Mouse (Mus musculus) intestine, postnatal 0 days (tissue): Measurements from ENCODE around the gene Ear1. TPM values are rescaled to one million over a fixed set of nuclear protein-coding genes. Genes with fewer than 3 reads are reported as not detected.
"Not testable (repeated sequence)": the region's sequence is repeated elsewhere in the genome, so short reads cannot be mapped to it uniquely, and the experiment has no call there.

Experiments
- ATAC-seq: fragments of 200-750 bp; cut with Nextera tagmentation; 2 replicates; pipeline ENCODE4 v1.8.0; 2017; ENCODE audit warnings: mild to moderate bottlenecking, moderate TSS enrichment, moderate library complexity
- H3K27ac ChIP-seq: fragments of 300-500 bp; sonication (generic); 2 replicates; pipeline ENCODE4 v1.5.1; 2014; ENCODE audit warnings: mild to moderate bottlenecking, low read depth, low read length, moderate library complexity
- H3K27me3 ChIP-seq: fragments of 300-500 bp; sonication (generic); replicated peaks from 2 replicates; pipeline ENCODE4 v1.6.1; 2014; ENCODE audit warnings: low read length, mixed read lengths; ENCODE audit not compliant: control insufficient read depth, insufficient read depth
- H3K36me3 ChIP-seq: fragments of 300-500 bp; sonication (generic); 2 replicates; pipeline ENCODE4 v1.6.1; 2014; ENCODE audit warnings: mild to moderate bottlenecking, moderate library complexity; ENCODE audit not compliant: control insufficient read depth, insufficient read depth
- H3K4me1 ChIP-seq: fragments of 300-500 bp; sonication (generic); replicated peaks from 2 replicates; pipeline ENCODE4 v1.6.1; 2014; ENCODE audit warnings: antibody characterized with exemption, low read length, mixed read lengths; ENCODE audit not compliant: control insufficient read depth, insufficient read depth
- H3K4me2 ChIP-seq: fragments of 300-500 bp; sonication (generic); replicated peaks from 2 replicates; pipeline ENCODE4 v1.6.1; 2014; ENCODE audit warnings: low read depth, mild to moderate bottlenecking, moderate library complexity
- H3K4me3 ChIP-seq: fragments of 300-500 bp; sonication (generic); 2 replicates; pipeline ENCODE4 v1.5.1; 2014; ENCODE audit warnings: low read depth, low read length
- H3K9ac ChIP-seq: fragments of 300-500 bp; sonication (generic); 2 replicates; pipeline ENCODE4 v1.6.1; 2014; ENCODE audit warnings: mild to moderate bottlenecking, low read depth, low read length
- H3K9me3 ChIP-seq: fragments of 300-500 bp; sonication (generic); 2 replicates; pipeline ENCODE4 v1.6.1; 2016; ENCODE audit warnings: mixed run types; ENCODE audit not compliant: control insufficient read depth
- CTCF ChIP-seq: sonication (generic); IDR thresholded peaks from 2 replicates; pipeline ENCODE4 v1.5.1; 2016; ENCODE audit warnings: low read depth, mild to moderate bottlenecking, control low read depth, antibody characterized with exemption, moderate library complexity
- whole genome bisulfite sequencing: fragments of 180-500 bp; shearing (Covaris S2); extraction: QIAGEN DNeasy Blood & Tissue Kit; methylation state at CpG from one replicate; pipeline ENCODE4 v1.1.7; 2014; 5-methylcytosine and 5-hydroxymethylcytosine counted together
- polyA plus RNA-seq: library from polyadenylated mRNA; unstranded; fragments of >200 nt; fragmentation: Nextera tagmentation; extraction: Ambion mirVana; gene quantifications from 2 replicates; pipeline ENCODE4 v1.2.1, GENCODE M21; 2015

Gene Ear1
- polyA plus RNA-seq, 1 experiment from 2014 or later, result not detected

- H3K36me3 ChIP-seq, ATAC-seq, H3K4me2 ChIP-seq, H3K9me3 ChIP-seq, H3K4me3 ChIP-seq, H3K27me3 ChIP-seq, H3K27ac ChIP-seq, H3K4me1 ChIP-seq, H3K9ac ChIP-seq: not testable (repeated sequence)
- TF ChIP-seq CTCF, result peak; percentile 61
- WGBS, result 71% methylated on average over 8 of the region's 9 CpGs
Observed at GRCm38 (mm10) chr14:43812458-43812857, 62.9 kb downstream of the Ear1 start.

- H3K4me3 ChIP-seq, H3K9ac ChIP-seq, H3K4me2 ChIP-seq, H3K4me1 ChIP-seq, H3K36me3 ChIP-seq, H3K9me3 ChIP-seq, ATAC-seq, H3K27ac ChIP-seq, H3K27me3 ChIP-seq: not testable (repeated sequence)
- WGBS, result 76% methylated on average over 3 of the region's 4 CpGs
Observed at GRCm38 (mm10) chr14:43808142-43808541, 67.2 kb downstream of the Ear1 start.

GRCm38 (mm10) chr14:43804435-43804834, 70.9 kb downstream of the Ear1 start:
- H3K9ac ChIP-seq, H3K9me3 ChIP-seq, ATAC-seq, H3K4me1 ChIP-seq, H3K4me3 ChIP-seq, H3K27me3 ChIP-seq, H3K36me3 ChIP-seq, H3K27ac ChIP-seq, H3K4me2 ChIP-seq: not testable (repeated sequence)
- 17% methylated on average over 7 of the region's 7 CpGs for WGBS
- peak; percentile 52 for TF ChIP-seq CTCF

- H3K9ac ChIP-seq, H3K36me3 ChIP-seq, H3K27ac ChIP-seq, H3K4me3 ChIP-seq, H3K4me1 ChIP-seq, ATAC-seq, H3K9me3 ChIP-seq, H3K27me3 ChIP-seq: not testable (repeated sequence)
- H3K4me2 ChIP-seq, result peak overlapping the region; percentile 44
- 16% methylated on average over 23 of the region's 23 CpGs for WGBS
Observed at GRCm38 (mm10) chr14:43796905-43797470, 78.3 kb downstream of the Ear1 start.

GRCm38 (mm10) chr14:43796069-43796904, 79.0 kb downstream of the Ear1 start:
- no peak for ATAC-seq
- H3K4me1 ChIP-seq, result no peaks in the 10 kb centered on the region
- no peaks in the 10 kb centered on the region for H3K9me3 ChIP-seq
- no peak overlapping the region for H3K9ac ChIP-seq
- H3K4me3 ChIP-seq, result no peak overlapping the region
- no peaks in the 10 kb centered on the region for H3K36me3 ChIP-seq
- 29% methylated on average over 14 of the region's 14 CpGs for WGBS
- H3K27me3 ChIP-seq, result no peaks in the 10 kb centered on the region
- TF ChIP-seq CTCF, result no peak
- H3K27ac ChIP-seq, result no peak overlapping the region
- peak overlapping the region; percentile 44 for H3K4me2 ChIP-seq

- not testable (repeated sequence) for H3K4me2 ChIP-seq, H3K27me3 ChIP-seq, H3K4me3 ChIP-seq, H3K9me3 ChIP-seq, H3K36me3 ChIP-seq, H3K4me1 ChIP-seq, H3K9ac ChIP-seq, ATAC-seq, H3K27ac ChIP-seq
- 27% methylated on average over 5 of the region's 5 CpGs for WGBS
Observed at GRCm38 (mm10) chr14:43793811-43794210, 81.5 kb downstream of the Ear1 start.

GRCm38 (mm10) chr14:43784645-43785044, 90.7 kb downstream of the Ear1 start, which contains the start of gene Gm8180:
Gene Gm8180 (minus strand): TSS chr14:43784745.
- H3K4me3 ChIP-seq, ATAC-seq, H3K4me1 ChIP-seq, H3K36me3 ChIP-seq, H3K27ac ChIP-seq, H3K27me3 ChIP-seq, H3K4me2 ChIP-seq, H3K9me3 ChIP-seq, H3K9ac ChIP-seq: not testable (repeated sequence)
- 98% methylated on average over 3 of the region's 3 CpGs for whole genome bisulfite sequencing

Other genes with a start within 250 kb of the Ear1 start
- not detected in 2 replicates for gene Gm8165, start 198.3 kb downstream of the Ear1 start, polyA plus RNA-seq
- 0.31 and 0.73 TPM in 2 replicates for gene Gm7324, start 177.7 kb downstream of the Ear1 start, polyA plus RNA-seq
- not detected in 2 replicates for gene Gm16506, start 148.0 kb downstream of the Ear1 start, polyA plus RNA-seq
- not detected in 2 replicates for gene Gm6526, start 127.7 kb downstream of the Ear1 start, polyA plus RNA-seq
- gene Gm8180, start 90.8 kb downstream of the Ear1 start, polyA plus RNA-seq, result not detected in 2 replicates
- gene Ear10, start 48.0 kb upstream of the Ear1 start, polyA plus RNA-seq, result not detected in 2 replicates
- gene Gm8113, start 49.9 kb upstream of the Ear1 start, polyA plus RNA-seq, result 2.6 and 3.5 TPM in 2 replicates
- gene Ang5, start 81.6 kb upstream of the Ear1 start, polyA plus RNA-seq, result not detected in 2 replicates
- gene Ang6, start 126.8 kb upstream of the Ear1 start, polyA plus RNA-seq, result not detected in 2 replicates
- gene Ear2, start 227.1 kb upstream of the Ear1 start, polyA plus RNA-seq, result 0.22 TPM in 2 replicates
- gene Gm3327, start 248.3 kb upstream of the Ear1 start, polyA plus RNA-seq, result not detected in 2 replicates